Mouse (Mus musculus) bone marrow, adult 2 months (tissue): ENCODE data around the gene Timp4.

Experiments
- CTCF ChIP-seq: fragments of 200-500 bp; IDR thresholded peaks from 2 replicates; pipeline ENCODE4 v1.5.1; 2011; ENCODE audit warnings: low read length, control low read depth; ENCODE audit not compliant: control insufficient read depth, insufficient read depth
- POLR2A ChIP-seq: fragments of 200-500 bp; IDR thresholded peaks from 2 replicates; pipeline ENCODE4 v1.6.1; 2011; ENCODE audit warnings: low read depth, mild to moderate bottlenecking, control low read depth, low read length, borderline replicate concordance; ENCODE audit not compliant: control insufficient read depth

GRCm38 (mm10) chr6:115286441-115286840 lies 34.4 kb upstream of the Timp4 start:
- no peak for TF ChIP-seq CTCF
- no peak for TF ChIP-seq POLR2A
